Mouse (Mus musculus) erythroblast, embryonic 14.5 days (primary cell): Measurements from ENCODE around the gene Ugt1a5.

Source experiments
- GATA1 ChIP-seq: IDR thresholded peaks from 2 replicates; pipeline ENCODE4 v1.6.1; 2012; ENCODE audit warnings: low read length, inconsistent platforms, mixed read lengths
- TAL1 ChIP-seq: IDR thresholded peaks from 3 replicates; pipeline ENCODE4 v1.6.1; 2012; ENCODE audit warnings: low read length, inconsistent platforms, mixed read lengths

DNA sequence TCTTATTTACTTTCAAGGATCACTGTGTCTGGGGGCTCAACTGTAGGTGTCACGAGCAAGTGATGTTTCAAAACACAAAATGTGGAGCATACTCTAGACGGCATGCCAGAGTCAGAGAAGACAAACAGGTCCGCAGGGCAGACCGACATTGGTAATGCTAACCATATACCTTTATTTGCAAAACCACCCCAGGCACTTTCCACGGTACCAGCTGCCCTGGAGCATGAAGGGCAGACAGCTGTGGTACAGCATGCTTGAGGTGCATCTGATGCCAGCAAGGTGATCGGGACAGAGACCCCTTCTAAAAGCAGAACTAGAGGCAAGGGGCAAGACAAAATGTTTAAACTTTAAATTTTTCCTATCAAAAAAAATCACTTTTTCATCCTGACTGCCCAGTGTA is 97.1 kb downstream of the Ugt1a5 start:
- TF ChIP-seq GATA1 (no peak), TAL1 (no peak)
